Mouse (Mus musculus) thymus, postnatal 4 days (tissue): ENCODE results near the gene Slc8a2.
A peak's percentile ranks its signal among the peaks of the same experiment; 100 is the strongest.

Experiments
- DNase-seq: peaks from one replicate; pipeline ENCODE4 v3.0.0; 2021

Gene Slc8a2

DNA sequence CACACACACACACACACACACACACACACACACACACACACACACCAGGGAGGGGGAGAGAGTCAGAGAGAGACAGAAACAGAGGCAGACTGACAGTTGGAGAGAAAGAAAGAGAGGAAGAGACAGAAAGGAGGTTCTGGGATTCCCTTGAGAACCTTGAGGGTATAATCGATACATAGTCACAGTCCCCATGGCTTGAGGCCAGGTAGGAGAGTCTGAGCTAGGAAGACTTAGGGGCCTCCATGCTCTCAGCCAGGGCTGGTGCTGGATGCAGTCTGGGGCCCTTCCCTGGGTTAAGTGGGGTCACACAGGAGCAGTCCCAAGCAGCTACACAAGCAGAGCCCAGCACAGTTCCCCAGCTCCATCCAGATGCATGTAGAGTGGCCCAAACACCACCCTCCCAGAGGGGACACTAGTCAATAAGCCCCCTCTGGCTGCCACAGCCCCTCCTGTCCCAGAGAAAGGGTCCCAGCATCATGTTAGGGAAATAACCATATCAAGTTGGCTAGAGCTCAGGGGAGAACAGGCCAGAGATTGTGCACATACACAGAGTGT, 43.0 kb downstream of the Slc8a2 start:
- DNase-seq = no peak

DNA sequence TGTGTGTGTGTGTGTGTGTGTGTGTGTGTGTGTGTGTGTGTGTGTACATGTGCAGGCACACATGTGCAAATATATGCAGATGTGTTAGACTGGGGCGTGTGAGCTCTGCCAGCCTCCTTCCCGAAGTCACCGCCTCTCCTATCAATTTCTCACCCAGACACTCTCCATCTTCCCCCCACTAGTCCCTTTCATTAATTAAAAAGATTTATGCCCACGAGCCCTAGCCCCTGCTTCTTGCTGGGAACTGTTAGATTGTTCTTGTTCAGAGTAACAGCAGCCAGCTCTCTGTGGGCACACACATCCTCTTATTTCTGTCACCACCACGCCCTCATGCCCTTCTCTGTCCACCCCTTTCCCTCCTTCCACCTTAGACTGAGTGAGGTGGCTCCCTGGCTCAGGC, 43.5 kb downstream of the Slc8a2 start:
- DNase-seq = no peak

DNA sequence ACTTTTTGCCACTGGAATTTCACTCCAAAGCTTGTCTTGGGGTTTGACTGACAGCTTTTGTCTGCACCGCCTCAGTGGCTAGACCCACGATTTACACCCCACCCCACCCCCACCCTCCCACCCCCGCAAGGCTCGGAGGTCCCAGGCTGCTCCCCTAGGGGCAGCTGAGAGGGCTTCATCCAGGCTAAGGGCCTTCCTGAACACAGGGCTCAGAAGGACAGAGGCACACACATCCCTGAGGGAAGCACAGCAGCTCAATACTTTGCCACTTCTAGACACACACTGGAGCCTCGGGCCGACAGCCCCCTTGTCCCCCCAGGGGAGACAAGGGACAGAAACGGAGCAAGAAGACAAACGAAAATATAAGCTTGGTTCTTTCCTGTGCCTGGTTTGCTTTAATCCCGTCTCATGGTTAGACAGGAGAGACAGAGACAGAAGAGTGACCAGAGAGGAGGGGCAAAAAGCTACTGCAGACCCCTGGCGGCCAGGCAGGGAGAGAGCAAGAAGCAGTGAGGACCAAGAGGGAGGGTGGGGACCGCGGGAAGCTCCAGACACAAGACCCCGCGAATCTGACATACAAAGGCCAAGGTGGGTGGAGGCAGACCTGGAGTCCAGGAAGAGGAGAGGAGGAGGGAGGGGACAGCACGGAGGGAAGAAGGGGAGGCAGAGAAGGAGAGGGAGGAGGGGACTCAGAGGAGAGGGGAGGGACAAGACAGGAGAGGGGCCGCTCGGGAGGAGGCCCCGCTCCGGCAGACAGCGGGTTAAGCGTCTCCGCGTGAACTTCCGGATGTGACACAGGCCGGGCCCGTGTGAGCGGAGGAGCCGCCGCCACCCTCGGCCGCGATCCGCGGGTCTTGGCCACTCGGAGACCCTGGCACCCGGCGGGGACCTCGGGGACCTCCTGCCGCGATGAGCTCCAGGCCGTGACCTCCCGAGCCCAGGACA, 45.2 kb downstream of the Slc8a2 start, which contains the start of gene Meis3:
TSS of gene Meis3 (plus strand) at position 494 of the 945 bp plus-strand sequence.
- peak; percentile 79 for DNase-seq

DNA sequence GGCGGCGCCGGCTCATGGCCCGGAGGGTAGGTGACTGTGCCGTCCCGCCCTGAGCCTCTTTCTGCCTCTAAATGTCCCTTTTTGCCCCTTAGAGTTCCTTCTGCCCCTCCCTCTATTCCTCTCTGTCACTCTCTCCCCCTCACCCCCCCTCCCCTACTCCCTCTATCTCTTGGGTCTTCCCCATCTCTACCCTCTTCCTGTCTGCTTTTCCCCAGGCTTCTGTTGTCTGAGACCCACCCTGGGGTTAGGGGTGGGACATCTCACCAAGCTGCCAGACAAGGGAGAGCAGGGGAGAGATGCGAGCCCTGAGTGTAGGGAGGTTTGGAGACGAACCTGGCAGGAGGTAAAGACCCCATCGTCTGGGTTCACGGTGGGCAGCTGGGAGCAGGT, 45.9 kb downstream of the Slc8a2 start:
- DNase-seq = peak; percentile 27

DNA sequence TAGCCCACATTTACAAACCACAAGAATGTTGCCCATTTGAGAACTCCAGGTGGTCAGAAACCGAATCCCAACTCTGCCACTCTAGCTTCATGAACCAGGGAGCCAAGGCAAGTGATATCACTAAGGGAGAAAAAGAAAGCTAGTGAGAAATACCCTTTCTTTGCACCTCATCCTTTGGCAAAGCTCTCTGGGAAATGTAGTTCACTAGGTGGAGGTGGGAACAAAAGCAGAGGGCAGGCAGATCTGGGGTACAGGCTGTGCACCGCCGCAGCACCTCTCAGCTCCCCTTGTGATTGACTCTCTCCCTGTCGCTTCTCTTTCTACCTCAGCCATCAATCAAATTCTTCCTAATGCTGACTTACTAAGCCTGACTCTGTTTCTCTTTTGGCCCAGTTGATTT, 48.5 kb downstream of the Slc8a2 start:
- DNase-seq = no peak

DNA sequence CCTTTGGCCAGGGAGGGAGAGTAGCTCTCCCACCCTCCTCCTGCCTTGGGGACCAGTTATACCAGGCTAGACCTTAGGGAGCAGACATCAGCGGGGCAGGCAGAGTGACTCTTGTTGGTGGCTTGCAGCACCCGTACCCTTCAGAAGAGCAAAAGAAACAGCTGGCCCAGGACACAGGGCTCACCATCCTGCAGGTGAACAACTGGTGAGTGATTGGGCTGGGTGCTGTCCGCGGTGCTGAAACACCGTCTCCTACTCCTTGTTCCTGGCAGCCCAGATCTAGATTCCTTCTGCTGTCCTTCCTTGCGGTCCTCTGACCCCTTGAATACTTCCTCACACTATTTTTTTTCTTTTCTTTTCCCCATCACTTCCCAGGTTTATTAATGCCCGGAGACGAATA, 54.0 kb downstream of the Slc8a2 start:
- DNase-seq = peak; percentile 88

DNA sequence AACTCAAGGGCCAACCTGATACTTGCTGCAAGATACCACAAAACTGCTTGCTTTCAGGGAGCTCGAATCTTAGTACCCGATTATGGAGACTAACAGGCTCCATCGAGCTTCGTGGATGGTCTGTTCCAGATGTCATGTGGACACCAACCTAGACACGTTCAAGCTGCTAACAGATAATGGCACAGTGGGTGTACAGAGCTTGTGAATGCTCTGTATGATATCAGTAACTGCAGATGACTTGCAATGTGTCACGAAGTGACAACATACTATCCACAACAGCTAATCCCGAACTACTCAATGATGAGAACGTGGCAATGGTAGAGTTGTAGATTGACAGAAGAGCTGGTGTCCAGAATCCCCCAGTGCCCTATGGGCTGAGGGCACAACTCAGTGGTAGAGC, 57.9 kb downstream of the Slc8a2 start:
- DNase-seq = no peak

DNA sequence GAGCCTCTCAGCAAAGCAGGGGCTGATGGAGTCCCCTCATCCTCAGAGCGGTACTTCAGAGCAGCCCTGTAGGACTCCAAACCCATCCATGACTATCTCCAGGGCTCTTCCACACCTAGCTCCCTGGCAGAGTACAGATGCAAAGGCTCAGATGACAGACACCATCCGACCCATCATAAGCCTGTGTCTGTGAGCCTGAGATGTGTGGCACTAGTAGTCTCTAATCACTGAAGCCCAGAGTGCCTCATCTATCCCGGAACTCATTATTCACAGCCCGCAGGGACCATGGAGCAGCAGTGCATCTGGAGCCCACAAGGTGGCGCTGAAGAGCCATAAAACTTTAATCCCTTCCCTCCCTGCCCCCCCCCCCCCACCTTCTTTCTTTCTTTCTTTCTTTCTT, 62.7 kb downstream of the Slc8a2 start:
- DNase-seq = peak; percentile 90

DNA sequence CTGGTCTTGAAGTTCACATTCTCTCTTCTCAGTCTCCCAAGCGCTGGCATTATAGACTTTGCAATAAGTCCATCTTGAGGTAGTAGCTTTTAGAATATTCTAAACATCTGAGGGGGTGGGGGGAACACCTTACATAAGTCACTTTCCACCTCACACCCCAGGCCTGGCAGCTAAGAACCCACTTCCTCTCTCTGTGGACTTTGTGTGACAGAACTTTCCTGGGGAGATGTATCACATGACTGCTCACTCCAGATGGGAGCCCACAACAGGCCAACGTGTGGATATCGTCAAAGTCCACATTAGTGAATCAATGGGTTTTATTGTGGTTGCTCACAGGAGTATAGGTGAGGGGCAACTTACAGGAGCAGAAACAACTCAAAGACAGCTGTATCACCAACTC, 64.1 kb downstream of the Slc8a2 start:
- peak; percentile 33 for DNase-seq

DNA sequence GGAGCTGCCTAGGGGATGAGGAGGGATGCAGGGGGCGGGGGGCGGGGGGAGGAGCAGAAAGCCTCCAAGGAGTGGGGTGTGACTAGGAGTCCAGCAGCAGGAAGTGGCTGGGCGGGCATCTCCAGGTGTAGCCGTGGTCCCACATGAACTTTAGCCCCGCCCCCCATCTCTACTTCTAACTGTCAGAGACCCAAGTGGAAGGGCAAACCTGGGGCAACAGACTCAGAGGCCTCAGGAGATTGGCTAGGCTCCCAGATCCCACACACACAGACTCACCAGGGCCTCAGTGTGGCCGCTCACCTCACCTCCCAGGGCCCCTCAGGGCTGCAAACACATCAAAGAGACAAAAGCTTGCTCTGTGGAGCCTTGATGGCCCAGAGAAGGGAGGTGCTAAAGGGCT, 67.0 kb downstream of the Slc8a2 start:
- peak; percentile 66 for DNase-seq

DNA sequence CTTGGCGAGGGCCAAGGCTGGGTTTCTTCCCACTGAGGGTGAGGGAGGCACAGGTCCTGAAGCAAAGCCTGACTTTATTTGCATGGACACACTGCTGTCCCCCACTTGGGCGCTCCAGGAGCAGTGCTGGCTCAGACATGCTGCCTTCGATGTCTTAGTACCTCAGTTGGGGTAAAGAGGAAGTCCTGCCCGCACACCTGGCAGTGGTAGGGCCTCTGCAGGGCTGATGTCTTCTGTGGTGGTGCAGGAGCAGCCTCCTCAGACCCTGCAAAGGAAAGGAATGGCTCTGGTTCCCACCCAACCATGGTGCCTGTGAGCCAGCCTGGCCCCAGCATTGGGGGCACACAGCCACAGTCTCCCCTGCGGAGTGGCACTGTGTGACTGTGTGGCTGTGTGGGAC, 67.5 kb downstream of the Slc8a2 start:
- peak; percentile 76 for DNase-seq

DNA sequence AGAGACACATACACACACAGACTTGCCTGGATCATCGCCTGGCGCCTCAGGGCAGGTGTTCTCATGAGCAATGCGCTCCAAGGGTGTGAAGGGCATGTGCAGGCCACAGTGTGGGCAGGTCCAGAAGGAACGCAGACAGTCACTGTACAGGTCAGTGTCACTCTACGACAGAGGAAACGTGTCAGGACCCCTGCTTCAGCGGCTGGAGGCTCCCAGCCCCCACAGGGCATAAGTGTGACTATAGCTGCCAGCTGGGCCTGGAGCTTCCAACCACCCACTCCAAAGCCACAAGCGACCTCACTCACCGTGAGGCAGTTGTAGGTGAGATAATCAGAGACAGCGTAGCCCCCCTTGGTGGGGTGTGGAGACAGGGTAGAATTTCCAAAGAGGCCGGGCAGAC, 68.9 kb downstream of the Slc8a2 start:
- DNase-seq = peak; percentile 68

DNA sequence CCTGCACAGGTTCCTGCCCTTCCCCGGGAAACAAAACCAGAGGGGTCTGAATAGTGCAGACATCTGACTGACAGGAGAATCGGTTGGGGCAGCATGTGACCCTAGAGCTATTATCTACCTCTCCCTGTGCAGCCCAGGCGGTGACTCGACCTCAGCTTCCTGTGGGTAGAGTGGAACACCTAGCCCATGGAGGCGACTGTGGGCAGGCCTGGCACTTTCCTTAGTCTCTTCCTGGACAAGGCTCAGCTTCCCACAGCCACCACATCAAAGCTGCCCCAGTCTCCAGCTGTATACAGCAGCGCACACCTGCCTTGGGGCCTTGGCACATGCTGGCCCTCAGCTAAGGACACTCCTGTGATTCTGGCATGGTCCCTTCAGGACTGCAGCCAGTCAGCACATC, 71.5 kb downstream of the Slc8a2 start:
- peak; percentile 74 for DNase-seq

DNA sequence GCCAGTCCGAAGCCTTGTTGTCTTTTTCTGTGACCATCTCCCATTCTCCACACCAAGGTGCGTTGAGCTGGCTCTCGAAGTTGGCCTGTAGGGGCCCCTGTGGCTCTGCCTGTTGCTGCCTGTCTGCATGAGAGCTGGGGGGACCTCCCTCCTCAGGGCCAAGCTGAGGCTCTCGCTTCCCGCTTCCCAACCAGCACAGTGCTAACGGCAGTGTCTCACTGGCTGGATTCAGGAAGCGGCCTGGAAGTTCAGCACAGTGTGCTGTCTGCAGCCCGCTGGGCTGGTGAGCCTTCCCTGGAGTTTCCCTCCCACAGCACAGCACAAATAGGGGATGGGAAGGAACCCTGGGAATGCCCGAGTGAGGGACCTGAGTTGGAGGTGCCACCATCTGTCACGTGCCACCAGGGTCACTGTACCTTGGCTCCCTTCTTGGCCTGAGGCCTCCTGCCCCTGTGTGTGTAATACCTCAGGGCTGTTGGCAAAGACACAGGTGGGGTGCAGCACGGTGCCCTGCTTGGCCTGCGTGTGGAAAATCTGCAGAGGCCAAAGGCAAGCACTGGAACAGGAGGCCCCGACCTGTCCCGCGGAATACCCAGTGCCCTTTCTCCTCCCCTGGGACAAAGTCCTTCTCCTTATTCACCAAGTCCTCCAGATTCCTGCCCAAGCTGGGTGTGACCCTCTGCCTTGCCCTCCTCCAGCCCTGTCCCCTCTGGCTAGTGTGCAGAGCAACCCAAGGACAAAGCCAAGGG, 73.3 kb downstream of the Slc8a2 start:
- no peak for DNase-seq

DNA sequence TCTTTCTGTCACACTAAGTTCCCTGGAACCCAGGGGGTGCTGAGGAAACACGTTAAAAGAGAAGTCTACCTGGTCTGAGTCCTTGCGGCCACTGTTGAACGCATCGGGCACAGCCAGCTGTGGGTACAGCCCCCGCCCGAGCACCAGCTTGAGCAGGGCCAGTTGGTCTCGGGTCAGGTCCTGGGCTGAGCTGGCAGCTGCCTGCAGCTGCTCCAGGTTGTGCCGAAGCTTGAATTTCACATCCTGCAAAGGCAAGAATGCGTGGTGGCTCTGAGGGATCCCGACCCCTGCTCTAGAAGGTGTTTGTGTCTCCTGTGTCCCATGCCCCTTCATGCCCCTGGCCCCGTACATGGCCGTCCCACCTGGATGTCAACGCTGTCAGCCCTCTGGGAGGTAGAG, 73.9 kb downstream of the Slc8a2 start:
- no peak for DNase-seq

DNA sequence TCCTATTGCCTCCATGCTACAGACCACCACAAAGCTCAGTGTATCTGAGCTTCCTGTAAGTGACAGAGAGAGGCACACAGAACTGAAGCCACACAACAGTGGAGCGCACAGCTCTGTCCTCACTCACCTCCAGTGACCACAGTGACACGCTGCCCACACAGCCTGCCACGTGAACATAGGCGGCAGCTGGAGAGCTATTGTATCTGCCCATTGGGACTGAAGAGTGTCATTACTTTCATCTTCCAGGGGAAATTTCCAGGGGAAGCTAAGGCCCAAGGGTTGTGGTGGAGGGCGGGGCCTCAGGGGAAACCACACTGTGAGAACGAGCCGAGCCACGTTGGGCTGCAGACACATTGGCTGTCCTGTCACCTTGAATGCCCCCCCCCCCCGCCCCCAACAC, 75.2 kb downstream of the Slc8a2 start:
- peak; percentile 47 for DNase-seq

DNA sequence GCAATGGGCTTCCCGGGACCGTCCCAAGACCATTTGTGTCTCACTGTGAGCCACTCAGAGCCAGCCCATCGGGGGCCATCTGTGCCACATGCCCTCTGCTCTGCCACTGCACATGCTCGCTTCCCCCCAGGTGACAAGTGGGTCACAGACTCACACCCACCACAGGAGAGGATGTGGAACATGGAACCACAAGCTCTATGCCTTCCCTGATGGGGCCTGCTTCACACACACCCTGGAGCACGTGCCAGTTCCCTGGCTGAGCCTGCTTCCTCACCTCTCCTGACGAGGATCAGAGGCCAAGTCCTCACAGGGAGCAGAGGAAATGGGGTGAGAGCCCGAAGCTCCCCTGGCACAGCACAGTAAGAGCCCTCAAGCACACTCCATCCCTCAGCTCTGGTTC, 77.5 kb downstream of the Slc8a2 start:
- peak; percentile 79 for DNase-seq

DNA sequence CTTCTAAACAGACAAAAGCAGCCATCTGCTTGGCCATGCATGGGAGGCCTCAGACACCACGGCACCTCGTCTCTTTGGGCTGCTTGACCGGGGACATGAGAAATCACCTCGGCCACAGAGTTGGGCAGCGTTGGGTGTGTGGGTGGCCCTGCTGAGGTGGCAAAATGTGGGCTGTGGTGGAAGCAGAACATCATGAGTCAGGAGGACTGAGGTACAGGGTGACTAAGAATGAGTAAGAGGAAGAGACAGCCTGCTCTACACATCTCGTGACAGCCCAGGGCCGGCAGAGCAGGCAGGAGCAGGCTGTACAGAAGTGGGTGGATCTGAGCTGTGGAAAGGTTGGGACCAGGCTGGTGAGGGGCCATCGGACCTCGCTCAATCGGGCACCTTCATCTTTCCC, 77.9 kb downstream of the Slc8a2 start:
- DNase-seq = peak; percentile 59

DNA sequence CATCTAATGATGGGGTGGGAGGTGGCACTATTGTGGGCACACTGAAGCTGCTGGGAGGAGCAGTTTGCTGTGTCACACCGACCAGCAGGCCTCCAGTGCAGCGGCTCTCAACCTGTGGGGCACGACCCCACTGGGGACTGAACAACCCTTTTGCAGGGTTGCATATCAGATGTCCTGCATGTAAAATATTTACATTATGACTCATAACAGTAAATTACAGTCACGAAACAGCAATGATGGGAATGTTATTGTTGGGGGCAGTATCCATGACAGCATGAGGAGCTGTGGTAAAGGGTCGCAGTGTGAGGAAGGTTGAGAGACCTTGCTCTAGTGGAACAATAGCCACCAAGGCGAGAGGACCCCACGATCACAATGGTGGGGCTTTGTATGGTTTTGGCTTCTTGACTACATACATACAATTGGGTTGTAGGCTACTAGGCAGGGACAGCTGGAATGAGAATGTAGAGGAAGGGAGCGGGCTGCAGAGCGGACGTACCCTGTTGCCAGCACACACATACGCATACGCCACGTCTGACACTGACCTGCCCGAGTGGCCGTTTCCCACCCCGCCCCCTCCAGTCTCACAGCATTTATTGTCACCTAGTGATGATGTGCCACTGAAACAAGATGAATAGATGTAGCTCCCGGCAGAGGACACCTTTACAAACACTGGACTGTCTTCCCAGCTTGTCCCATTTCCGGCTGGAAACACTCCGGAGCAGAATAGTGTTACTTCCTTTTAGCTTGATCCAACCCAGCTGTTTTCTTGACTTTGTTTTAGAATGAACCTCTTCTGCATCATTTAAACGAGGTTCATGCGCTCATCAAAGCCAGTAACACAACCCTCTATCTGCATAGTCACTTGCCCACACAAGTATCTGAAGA, 79.4 kb downstream of the Slc8a2 start:
- DNase-seq = peak; percentile 26
